Mouse (Mus musculus) hindbrain, embryonic 15.5 days (tissue): ENCODE results near the gene Fahd2a. TPM values are rescaled to one million over a fixed set of nuclear protein-coding genes. Genes with fewer than 3 reads are reported as not detected.

ENCODE experiments used
- ATAC-seq: fragments of 200-750 bp; cut with Nextera tagmentation; 2 replicates; pipeline ENCODE4 v1.8.0; 2017; ENCODE audit warnings: low read depth, moderate number of reproducible peaks, moderate TSS enrichment; ENCODE audit not compliant: low FRiP score
- H3K27ac ChIP-seq: fragments of 300-500 bp; sonication (generic); replicated peaks from 2 replicates; pipeline ENCODE4 v1.5.1; 2015; ENCODE audit warnings: mild to moderate bottlenecking, inconsistent platforms
- H3K27me3 ChIP-seq: fragments of 300-500 bp; sonication (generic); 2 replicates; pipeline ENCODE4 v1.6.1; 2015; ENCODE audit warnings: control low read depth, inconsistent platforms
- H3K36me3 ChIP-seq: fragments of 300-500 bp; sonication (generic); 2 replicates; pipeline ENCODE4 v1.6.1; 2015; ENCODE audit warnings: control low read depth, inconsistent platforms
- H3K4me1 ChIP-seq: fragments of 300-500 bp; sonication (generic); replicated peaks from 2 replicates; pipeline ENCODE4 v1.6.1; 2015; ENCODE audit warnings: control low read depth, inconsistent platforms
- H3K4me2 ChIP-seq: fragments of 300-500 bp; sonication (generic); 2 replicates; pipeline ENCODE4 v1.6.1; 2015; ENCODE audit warnings: moderate library complexity, mild to moderate bottlenecking, inconsistent platforms
- H3K4me3 ChIP-seq: fragments of 300-500 bp; sonication (generic); 2 replicates; pipeline ENCODE4 v1.5.1; 2015; ENCODE audit warnings: mild to moderate bottlenecking, inconsistent platforms
- H3K9ac ChIP-seq: fragments of 300-500 bp; sonication (generic); 2 replicates; pipeline ENCODE4 v1.6.1; 2015; ENCODE audit warnings: inconsistent platforms
- H3K9me3 ChIP-seq: fragments of 300-500 bp; sonication (generic); 2 replicates; pipeline ENCODE4 v1.6.1; 2016; ENCODE audit warnings: control low read depth, inconsistent platforms
- WGBS: fragments of 180-500 bp; shearing (Covaris S2); methylation state at CpG from one replicate; pipeline ENCODE4 v1.1.7; 2015; 5-methylcytosine and 5-hydroxymethylcytosine counted together
- polyA plus RNA-seq: library from polyadenylated mRNA; unstranded; fragments of >200 nt; fragmentation: Nextera tagmentation; extraction: Ambion mirVana; gene quantifications from 2 replicates; pipeline ENCODE4 v1.2.1, GENCODE M21; 2015

The Fahd2a gene
- polyA plus RNA-seq: 30.4 and 31.8 TPM in 2 replicates

GRCm38 (mm10) chr2:127444055-127444789, at the start of gene Fahd2a:
Gene Fahd2a, minus strand, starts transcription at chr2:127444565.
- H3K4me1 ChIP-seq: peaks cover 29% of the 10 kb centered on the region
- H3K4me2 ChIP-seq: peak within 1 kb of the TSS; percentile 80
- H3K27ac ChIP-seq: peak within 1 kb of the TSS; percentile 36; the same call in 1 of the 2 replicates
- no peaks in the 10 kb centered on the region for H3K36me3 ChIP-seq
- ATAC-seq: peak; percentile 94
- 3% methylated on average over 37 of the region's 37 CpGs for WGBS
- H3K9ac ChIP-seq: peak within 1 kb of the TSS; percentile 74
- no peaks in the 10 kb centered on the region for H3K27me3 ChIP-seq
- H3K4me3 ChIP-seq: peak within 1 kb of the TSS; percentile 79
- no peaks in the 10 kb centered on the region for H3K9me3 ChIP-seq

DNA sequence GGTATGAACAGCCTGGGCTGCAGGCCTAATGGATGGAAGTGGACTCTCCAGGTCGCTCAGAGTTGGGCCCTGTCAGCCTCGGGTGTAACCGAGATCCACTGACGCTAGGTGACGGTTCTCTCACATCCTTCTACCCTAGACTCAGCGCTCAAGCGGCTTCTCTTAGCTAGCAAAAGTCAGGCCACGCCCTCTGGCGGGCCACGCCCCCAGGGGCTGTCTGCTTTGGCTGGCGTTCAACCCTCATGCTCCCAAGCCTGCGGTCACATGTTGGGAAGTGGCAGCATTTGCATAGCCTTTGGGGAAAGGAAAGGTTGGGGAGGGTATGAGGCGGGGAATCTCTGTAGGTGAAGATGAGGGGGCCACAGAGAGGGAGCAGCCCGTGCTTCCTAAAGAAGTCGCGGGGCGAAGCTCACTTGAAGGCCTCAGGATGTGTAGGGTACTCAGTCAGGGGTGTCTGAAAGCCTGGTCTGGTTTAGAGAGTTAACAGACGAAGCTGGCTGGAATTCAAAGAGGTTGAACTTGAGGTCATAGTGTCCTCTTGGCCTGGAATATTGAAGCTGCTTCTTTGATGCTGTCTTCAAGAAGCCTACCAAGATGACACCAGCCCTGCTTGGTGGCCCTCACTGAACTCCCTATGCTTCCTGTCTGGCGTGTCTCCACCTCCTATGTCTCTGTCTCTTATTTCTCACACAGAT, 40.3 kb upstream of the Fahd2a start:
- peak; percentile 72 for ATAC-seq
- Histone ChIP-seq H3K27ac (no peak overlapping the region), H3K9ac (no peak overlapping the region), H3K4me2 (peak overlapping the region; percentile 49), H3K4me3 (peak overlapping the region; percentile 17; the same call in 1 of the 2 replicates), H3K36me3 (no peaks in the 10 kb centered on the region), H3K27me3 (peaks cover 67% of the 10 kb centered on the region), H3K9me3 (no peaks in the 10 kb centered on the region), H3K4me1 (peaks cover 34% of the 10 kb centered on the region)
- WGBS: 7% methylated on average over 19 of the region's 19 CpGs

- peak overlapping the region; percentile 34 for H3K4me3 ChIP-seq
- H3K4me1 ChIP-seq: peaks cover 34% of the 10 kb centered on the region
- no peaks in the 10 kb centered on the region for H3K36me3 ChIP-seq
- WGBS: under 1% methylated on average over 14 of the region's 21 CpGs
- no peak for ATAC-seq
- H3K9me3 ChIP-seq: no peaks in the 10 kb centered on the region
- H3K27ac ChIP-seq: no peak overlapping the region
- peaks cover 70% of the 10 kb centered on the region for H3K27me3 ChIP-seq
- peak overlapping the region; percentile 72 for H3K4me2 ChIP-seq
- H3K9ac ChIP-seq: no peak overlapping the region; the same call in 1 of the 2 replicates
Measured at GRCm38 (mm10) chr2:127483001-127483400, 38.6 kb upstream of the Fahd2a start.

GRCm38 (mm10) chr2:127482533-127482911, 38.2 kb upstream of the Fahd2a start:
- WGBS: under 1% methylated on average over 21 of the region's 21 CpGs
- peaks cover 70% of the 10 kb centered on the region for H3K27me3 ChIP-seq
- ATAC-seq: peak; percentile 70

DNA sequence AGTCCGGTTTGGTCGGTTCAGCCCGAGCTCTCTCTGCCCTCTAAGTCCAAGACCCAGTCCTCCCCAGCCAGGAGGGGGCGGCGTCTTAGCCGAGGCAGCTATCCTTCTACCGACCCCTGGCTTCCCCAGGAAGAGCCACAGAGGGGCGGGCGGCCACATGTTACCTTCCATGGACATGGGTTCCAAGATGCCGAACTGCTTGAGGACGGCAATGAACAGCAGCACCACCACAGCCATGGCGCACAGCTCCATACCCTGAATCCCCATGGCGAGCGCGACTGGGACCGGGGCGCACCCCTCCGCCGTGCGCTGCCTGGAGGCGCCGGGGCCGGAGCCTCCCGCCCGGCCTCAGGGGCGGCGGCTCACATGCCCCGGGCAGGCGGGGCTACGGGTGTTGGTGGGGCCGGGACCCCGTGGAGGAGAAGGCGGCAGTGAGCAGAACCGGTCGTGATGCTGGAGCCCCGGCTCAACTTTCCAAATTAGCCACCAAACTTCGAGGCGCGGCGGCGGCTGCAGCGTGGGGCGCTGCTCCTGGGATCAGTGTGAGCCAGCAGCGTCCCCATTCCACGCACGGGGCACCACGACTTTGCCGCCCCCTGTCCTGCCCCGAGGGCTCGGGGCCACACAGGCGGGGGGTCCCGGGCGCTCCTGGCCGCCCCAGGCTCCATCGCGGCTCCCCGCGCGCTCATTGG, 37.6 kb upstream of the Fahd2a start:
- peak overlapping the region; percentile 34 for H3K4me3 ChIP-seq
- no peak for ATAC-seq
- no peak overlapping the region for H3K9ac ChIP-seq
- peak overlapping the region; percentile 72 for H3K4me2 ChIP-seq
- under 1% methylated on average over 59 of the region's 59 CpGs for WGBS
- H3K4me1 ChIP-seq: peaks cover 34% of the 10 kb centered on the region
- H3K27ac ChIP-seq: no peak overlapping the region
- no peaks in the 10 kb centered on the region for H3K9me3 ChIP-seq
- no peaks in the 10 kb centered on the region for H3K36me3 ChIP-seq
- H3K27me3 ChIP-seq: peaks cover 70% of the 10 kb centered on the region

More at GRCm38 (mm10) chr2:127482533-127482911, 38.2 kb upstream of the Fahd2a start:
- Histone ChIP-seq H3K27ac (no peak overlapping the region), H3K4me3 (peak overlapping the region; percentile 34), H3K9me3 (no peaks in the 10 kb centered on the region), H3K4me1 (peaks cover 34% of the 10 kb centered on the region), H3K36me3 (no peaks in the 10 kb centered on the region), H3K4me2 (peak overlapping the region; percentile 72), H3K9ac (no peak overlapping the region)

- no peaks in the 10 kb centered on the region for H3K36me3 ChIP-seq
- H3K4me2 ChIP-seq: no peak overlapping the region
- peaks cover 53% of the 10 kb centered on the region for H3K27me3 ChIP-seq
- no peaks in the 10 kb centered on the region for H3K9me3 ChIP-seq
- H3K4me1 ChIP-seq: peaks cover 33% of the 10 kb centered on the region
- ATAC-seq: no peak
- H3K27ac ChIP-seq: no peak overlapping the region
- no peak overlapping the region for H3K9ac ChIP-seq
- 74% methylated on average over 10 of the region's 10 CpGs for WGBS
- no peak overlapping the region for H3K4me3 ChIP-seq
Measured at GRCm38 (mm10) chr2:127479763-127480162, 35.4 kb upstream of the Fahd2a start.

DNA sequence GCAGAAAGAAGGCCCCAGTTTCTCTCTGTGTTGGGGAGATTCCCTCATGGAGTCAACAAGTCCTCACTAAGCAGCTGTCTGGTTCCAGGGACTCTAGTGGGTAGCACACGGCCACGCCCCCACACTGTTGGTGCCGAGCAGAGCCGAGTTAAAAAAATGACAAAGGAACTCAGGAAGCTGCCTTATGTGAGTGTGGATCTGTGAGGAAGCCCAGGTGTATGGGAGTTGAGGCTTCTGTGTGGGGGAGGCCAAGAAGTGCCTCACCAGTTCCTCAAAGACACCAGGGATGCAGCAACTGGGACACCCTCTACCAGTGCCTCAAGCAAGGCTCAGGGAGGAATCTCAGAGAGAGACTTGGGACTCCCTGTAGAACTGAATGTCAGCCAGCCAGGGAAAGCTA, 34.8 kb upstream of the Fahd2a start:
- Histone ChIP-seq H3K36me3 (no peaks in the 10 kb centered on the region), H3K27me3 (peaks cover 48% of the 10 kb centered on the region), H3K27ac (no peak overlapping the region), H3K4me3 (no peak overlapping the region), H3K9ac (no peak overlapping the region), H3K4me2 (no peak overlapping the region), H3K4me1 (peaks cover 27% of the 10 kb centered on the region), H3K9me3 (no peaks in the 10 kb centered on the region)
- WGBS: 77% methylated on average over 4 of the region's 4 CpGs
- no peak for ATAC-seq

- Histone ChIP-seq H3K27me3 (no peaks in the 10 kb centered on the region), H3K9me3 (no peaks in the 10 kb centered on the region), H3K4me1 (no peaks in the 10 kb centered on the region), H3K36me3 (no peaks in the 10 kb centered on the region), H3K27ac (no peak overlapping the region), H3K4me3 (no peak overlapping the region), H3K4me2 (no peak overlapping the region), H3K9ac (no peak overlapping the region)
- ATAC-seq: no peak
- 76% methylated on average over 3 of the region's 3 CpGs for WGBS
Measured at GRCm38 (mm10) chr2:127472279-127472678, 27.9 kb upstream of the Fahd2a start.

- Histone ChIP-seq H3K4me1 (no peaks in the 10 kb centered on the region), H3K36me3 (no peaks in the 10 kb centered on the region), H3K9ac (no peak overlapping the region), H3K27ac (no peak overlapping the region), H3K27me3 (no peaks in the 10 kb centered on the region), H3K9me3 (no peaks in the 10 kb centered on the region), H3K4me3 (no peak overlapping the region), H3K4me2 (no peak overlapping the region)
- no peak for ATAC-seq
- WGBS: 87% methylated on average over 8 of the region's 8 CpGs
Measured at GRCm38 (mm10) chr2:127471281-127471680, 26.9 kb upstream of the Fahd2a start.

- H3K4me3 ChIP-seq: no peak overlapping the region
- H3K4me2 ChIP-seq: no peak overlapping the region
- H3K36me3 ChIP-seq: no peaks in the 10 kb centered on the region
- no peaks in the 10 kb centered on the region for H3K27me3 ChIP-seq
- H3K4me1 ChIP-seq: no peaks in the 10 kb centered on the region
- no peak overlapping the region for H3K9ac ChIP-seq
- no peaks in the 10 kb centered on the region for H3K9me3 ChIP-seq
- WGBS: 95% methylated on average over 10 of the region's 10 CpGs
- H3K27ac ChIP-seq: no peak overlapping the region
- no peak for ATAC-seq
Measured at GRCm38 (mm10) chr2:127470661-127471060, 26.3 kb upstream of the Fahd2a start.

DNA sequence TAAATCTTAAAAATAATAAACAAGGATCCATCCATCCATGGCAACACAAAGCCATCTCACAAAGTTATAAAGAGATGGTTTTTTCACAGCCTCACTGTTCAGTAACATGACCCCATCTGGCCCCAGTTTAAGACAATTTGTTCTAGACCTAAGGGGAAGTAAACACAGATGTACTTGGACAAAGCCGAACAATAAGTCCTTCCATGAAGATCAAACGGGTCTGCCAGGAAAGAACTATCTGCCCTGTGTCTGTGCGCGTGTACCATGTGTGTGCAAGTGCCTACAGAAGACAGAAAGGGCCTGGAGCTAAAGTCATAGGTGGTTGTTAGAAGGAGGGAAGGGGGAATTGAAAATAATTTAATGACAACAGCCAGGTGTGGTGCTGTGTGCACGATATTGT, 25.8 kb upstream of the Fahd2a start:
- H3K36me3 ChIP-seq: no peaks in the 10 kb centered on the region
- H3K9me3 ChIP-seq: no peaks in the 10 kb centered on the region
- no peak overlapping the region for H3K27ac ChIP-seq
- ATAC-seq: no peak
- H3K27me3 ChIP-seq: no peaks in the 10 kb centered on the region
- no peak overlapping the region for H3K4me2 ChIP-seq
- no peaks in the 10 kb centered on the region for H3K4me1 ChIP-seq
- no peak overlapping the region for H3K9ac ChIP-seq
- WGBS: 82% methylated on average over 5 of the region's 5 CpGs
- no peak overlapping the region for H3K4me3 ChIP-seq

GRCm38 (mm10) chr2:127462314-127462713, 17.9 kb upstream of the Fahd2a start:
- Histone ChIP-seq H3K4me1 (no peaks in the 10 kb centered on the region), H3K9me3 (no peaks in the 10 kb centered on the region), H3K27ac (no peak overlapping the region), H3K4me2 (no peak overlapping the region), H3K9ac (no peak overlapping the region), H3K4me3 (no peak overlapping the region), H3K27me3 (0 out of 2 replicates have a peak, but pooled peaks cover 2% of the 10 kb centered on the region), H3K36me3 (no peaks in the 10 kb centered on the region)
- WGBS: 15% methylated on average over 8 of the region's 8 CpGs
- ATAC-seq: peak; percentile 81
